Mouse (Mus musculus): ENCODE results near the gene Lysmd4. TPM values are rescaled to one million over a fixed set of nuclear protein-coding genes. Genes with fewer than 3 reads are reported as not detected.
"Not testable (repeated sequence)": the region's sequence is repeated elsewhere in the genome, so short reads cannot be mapped to it uniquely, and the experiment has no call there.

The Lysmd4 gene
- total RNA-seq, 4 experiments from 2014 or later = 30.2 to 35.3 (median 34.3) TPM

DNA sequence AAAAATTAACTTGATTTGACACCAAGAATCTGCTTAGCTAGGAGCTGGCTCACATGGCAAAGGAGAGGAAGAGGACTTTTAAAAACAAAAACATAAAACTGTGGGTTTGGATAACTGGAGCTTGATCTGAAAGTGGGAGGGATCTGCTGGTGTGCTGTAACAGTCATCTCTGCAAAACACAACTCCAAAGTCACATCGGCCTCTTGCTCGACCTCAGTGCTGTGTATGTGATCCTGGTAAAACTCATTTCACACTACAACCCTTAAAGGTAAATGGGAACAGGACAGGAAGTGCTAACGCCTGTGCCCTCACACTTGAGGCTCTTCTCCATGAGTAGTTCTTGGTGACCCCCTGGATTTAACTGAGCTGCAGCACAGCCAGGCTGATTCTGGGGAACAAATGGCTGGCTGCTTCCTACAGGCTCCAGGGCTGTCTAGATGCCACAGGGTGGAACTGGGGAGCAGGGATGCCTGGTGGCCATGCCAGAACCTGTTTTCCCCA lies 8.3 kb downstream of the Lysmd4 start:
- no peak for DNase-seq (ENCODE audit: low spot score in 2 of 2)

GRCm38 (mm10) chr7:67232504-67232903 lies 10.2 kb downstream of the Lysmd4 start:
- no peak for DNase-seq (ENCODE audit: low spot score in 2 of 2)

GRCm38 (mm10) chr7:67234797-67235196 lies 12.5 kb downstream of the Lysmd4 start:
- DNase-seq (ENCODE audit: low spot score in 2 of 2) = no peak

GRCm38 (mm10) chr7:67236351-67236750 lies 14.0 kb downstream of the Lysmd4 start:
- DNase-seq (ENCODE audit: low spot score in 2 of 2) = no peak

DNA sequence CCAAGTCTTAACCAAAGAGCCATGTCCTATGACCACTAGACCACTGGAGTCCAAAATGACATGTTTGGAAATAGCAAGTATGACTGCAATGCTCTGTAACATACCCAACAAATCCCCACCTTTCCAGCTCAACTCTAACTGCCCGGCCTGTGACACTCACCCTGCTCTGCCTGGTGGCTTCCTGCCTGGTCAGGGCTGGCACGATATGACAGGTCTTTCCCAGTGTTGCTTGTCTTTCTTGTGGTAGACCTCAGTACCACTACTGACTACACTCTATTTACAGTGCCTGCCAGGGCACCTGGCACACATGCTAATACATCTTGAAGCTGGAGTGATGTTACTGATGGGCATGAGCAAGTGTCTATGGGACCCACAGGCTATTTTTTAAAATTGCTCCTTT lies 15.4 kb downstream of the Lysmd4 start:
- no peak for DNase-seq (ENCODE audit: low spot score in 2 of 2)

DNA sequence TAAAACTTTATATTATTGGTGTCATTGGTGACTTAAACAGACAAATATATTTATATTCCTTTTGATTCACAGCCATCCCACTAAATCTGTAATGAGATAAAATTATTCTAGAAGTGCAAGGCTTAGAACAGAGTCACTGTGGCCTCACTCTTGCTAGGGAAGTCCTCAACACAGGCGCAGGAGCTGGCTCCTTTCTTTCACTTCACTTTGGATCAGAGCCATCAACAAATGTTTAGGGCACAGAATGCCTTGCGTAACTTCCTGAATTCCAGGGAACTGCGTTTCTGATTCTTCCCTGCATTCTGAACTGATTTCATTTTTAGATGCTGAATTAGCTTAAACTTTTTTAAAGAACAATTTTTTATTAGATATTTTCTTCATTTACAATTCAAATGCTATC lies 19.6 kb downstream of the Lysmd4 start:
- no peak for DNase-seq (ENCODE audit: low spot score in 2 of 2)

GRCm38 (mm10) chr7:67243121-67243893 lies 21.0 kb downstream of the Lysmd4 start:
- DNase-seq (ENCODE audit: low spot score in 2 of 2) = no peak

- DNase-seq (ENCODE audit: low spot score in 2 of 2) = no peak
These were observed 21.5 kb downstream of the Lysmd4 start for GRCm38 (mm10) chr7:67243894-67244282.

DNA sequence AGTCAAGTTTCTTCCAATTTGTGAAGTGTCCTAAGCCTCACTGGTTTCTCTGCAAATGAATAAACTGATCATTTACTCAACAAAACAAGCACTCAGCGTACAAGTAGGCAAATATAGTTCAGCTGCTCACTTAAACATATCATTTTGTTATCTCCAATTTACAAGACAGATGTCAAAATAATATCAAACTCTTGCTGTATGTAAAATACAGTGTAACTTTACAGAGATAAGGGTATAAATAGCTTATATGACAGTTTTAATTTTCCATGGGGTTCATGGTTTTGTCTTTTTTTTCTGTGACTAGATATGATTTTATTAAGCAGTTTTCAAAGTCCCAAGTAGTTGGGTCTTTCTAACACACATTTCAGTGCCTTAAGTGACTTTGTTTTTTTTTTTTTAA lies 22.9 kb downstream of the Lysmd4 start:
- DNase-seq (ENCODE audit: low spot score in 2 of 2) = no peak

DNA sequence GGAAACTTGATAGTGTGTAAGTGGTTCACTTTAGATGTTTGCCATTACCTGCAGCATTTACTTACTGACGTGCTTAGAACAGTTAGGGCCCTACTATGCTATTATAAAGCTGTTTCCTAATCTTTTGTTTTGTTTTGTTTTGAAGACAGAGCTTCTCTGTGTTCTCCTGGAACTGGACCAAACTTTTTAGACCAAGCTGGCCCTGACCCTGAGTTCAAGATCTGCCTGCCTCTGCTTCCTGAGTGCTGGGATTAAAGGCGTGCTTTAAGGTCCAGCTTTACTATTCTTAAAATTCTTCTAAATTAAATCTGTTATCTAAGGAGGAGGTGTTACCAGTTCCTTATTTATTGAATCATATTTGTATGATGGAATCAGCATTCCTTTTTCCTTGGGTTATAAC lies 23.7 kb downstream of the Lysmd4 start:
- no peak for DNase-seq (ENCODE audit: low spot score in 2 of 2)

- no peak for DNase-seq (ENCODE audit: low spot score in 2 of 2)
These were observed 37.7 kb downstream of the Lysmd4 start for GRCm38 (mm10) chr7:67259828-67260563.

- DNase-seq (ENCODE audit: low spot score in 2 of 2) = not testable (repeated sequence)
These were observed 48.1 kb downstream of the Lysmd4 start for GRCm38 (mm10) chr7:67270447-67270846.

DNA sequence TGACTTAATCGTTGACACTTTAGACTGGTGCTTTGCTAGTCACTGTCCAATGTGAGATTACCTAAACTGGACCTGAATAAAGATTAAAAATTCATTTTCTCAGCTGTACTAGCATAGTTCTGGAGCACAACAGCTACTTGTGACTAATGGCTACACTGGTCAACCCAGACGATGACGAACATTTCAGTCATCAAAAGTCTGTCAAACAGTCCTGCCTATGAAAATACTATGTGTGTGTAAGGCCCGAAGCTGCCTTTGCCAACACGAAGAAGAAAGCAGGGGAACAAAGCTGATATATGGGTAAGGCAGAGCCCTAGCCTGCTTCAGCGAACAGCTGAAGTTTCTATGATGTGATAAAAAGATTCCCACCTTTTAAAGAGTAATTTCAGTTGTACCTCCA lies 61.2 kb downstream of the Lysmd4 start:
- DNase-seq (ENCODE audit: low spot score in 2 of 2) = no peak

GRCm38 (mm10) chr7:67287456-67287855 lies 65.1 kb downstream of the Lysmd4 start:
- DNase-seq (ENCODE audit: low spot score in 2 of 2) = peak in 1 of 2 experiments; percentile 11

DNA sequence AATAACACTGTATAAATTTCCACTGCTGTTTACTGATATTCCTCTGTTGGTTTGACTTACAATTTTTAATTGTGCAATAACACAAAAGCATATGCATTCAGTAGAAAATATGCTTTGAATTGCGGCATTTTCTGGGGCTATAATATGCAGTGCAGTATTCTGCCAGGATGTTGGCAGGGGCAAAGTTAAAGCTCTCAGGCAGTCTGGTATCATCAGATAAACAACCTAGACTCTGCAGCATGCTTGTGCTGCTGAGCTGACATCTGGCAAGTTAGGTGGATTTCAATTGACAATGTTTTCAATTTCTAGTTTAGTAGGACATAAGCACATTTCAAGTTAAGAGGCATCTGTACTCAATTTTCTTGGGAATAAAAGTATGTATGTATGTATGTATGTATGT lies 69.0 kb downstream of the Lysmd4 start:
- no peak for DNase-seq (ENCODE audit: low spot score in 2 of 2)

DNA sequence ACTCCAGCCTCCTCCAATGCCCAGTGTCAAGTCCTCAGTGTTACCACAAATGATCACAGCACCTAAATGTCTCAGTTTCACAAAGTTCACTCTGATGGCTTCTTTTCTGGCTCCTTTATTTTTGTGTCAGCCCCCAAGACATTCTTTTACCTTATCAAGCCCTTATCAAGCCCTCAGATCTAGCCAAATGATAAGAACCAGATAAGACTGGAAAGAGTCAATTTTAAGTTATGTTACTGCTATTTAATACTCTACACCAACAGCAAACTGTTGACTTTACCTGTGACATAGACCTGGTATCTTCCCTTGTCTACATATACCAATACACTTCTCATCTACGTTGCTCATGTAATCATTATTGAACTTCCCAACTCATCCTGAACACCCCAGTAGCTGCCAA lies 74.1 kb downstream of the Lysmd4 start:
- DNase-seq (ENCODE audit: low spot score in 2 of 2) = no peak

DNA sequence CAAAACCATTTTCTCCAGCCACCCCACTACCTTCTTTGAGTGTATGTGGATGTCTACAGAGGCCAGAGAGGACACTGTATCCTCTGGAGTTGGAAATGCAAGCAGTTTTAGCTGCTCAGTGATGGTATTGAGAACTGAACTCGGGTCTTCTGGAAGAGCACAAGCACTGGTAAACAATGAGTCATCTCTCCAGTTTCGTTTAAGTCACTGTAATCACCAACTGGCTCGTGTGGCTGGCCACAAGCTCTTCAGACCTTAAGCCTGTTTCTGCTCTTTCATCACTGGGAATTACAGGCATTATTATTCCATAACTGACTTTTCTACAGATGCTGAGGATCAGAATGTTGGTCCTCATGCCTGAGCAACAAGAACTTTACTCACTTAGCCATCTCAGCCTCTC lies 82.6 kb downstream of the Lysmd4 start:
- no peak for DNase-seq (ENCODE audit: low spot score in 2 of 2)

GRCm38 (mm10) chr7:67307078-67307477 lies 84.7 kb downstream of the Lysmd4 start:
- DNase-seq (ENCODE audit: low spot score in 2 of 2) = no peak

GRCm38 (mm10) chr7:67308102-67308501 lies 85.8 kb downstream of the Lysmd4 start:
- DNase-seq (ENCODE audit: low spot score in 2 of 2) = no peak

GRCm38 (mm10) chr7:67310151-67310550 lies 87.8 kb downstream of the Lysmd4 start:
- no peak for DNase-seq (ENCODE audit: low spot score in 2 of 2)

DNA sequence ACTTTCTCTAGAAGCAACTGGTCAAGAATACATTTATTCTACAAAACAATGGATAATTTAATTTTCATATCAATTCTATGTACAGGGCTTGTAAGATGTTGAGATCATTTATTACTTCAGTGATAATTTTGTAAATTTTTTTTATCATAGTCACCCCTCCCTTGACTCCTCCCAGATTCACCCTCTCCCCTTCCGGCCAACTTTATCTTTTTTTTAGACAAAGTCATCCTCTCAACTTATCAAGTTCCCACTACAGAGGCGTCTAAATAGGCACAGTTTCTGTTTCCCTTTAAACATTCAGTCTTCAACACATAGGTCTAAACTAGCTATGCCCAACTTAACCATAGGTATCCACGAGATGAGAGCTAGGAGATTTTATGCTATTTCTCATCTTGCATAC lies 90.9 kb downstream of the Lysmd4 start:
- no peak for DNase-seq (ENCODE audit: low spot score in 2 of 2)

- DNase-seq (ENCODE audit: low spot score in 2 of 2) = no peak
These were observed 96.4 kb downstream of the Lysmd4 start for GRCm38 (mm10) chr7:67318697-67319096.

- no peak for DNase-seq (ENCODE audit: low spot score in 2 of 2)
These were observed 98.0 kb downstream of the Lysmd4 start for GRCm38 (mm10) chr7:67320359-67320758.
